Mouse (Mus musculus) erythroblast, adult 5-6 weeks (primary cell): ENCODE data around the gene Igfbp4. TPM values are rescaled to one million over a fixed set of nuclear protein-coding genes. Genes with fewer than 3 reads are reported as not detected.

Experiments used
- ATAC-seq: replicated peaks from 2 replicates; pipeline ENCODE4 v1.8.0; 2016; ENCODE audit warnings: moderate number of reproducible peaks, mild to moderate bottlenecking, moderate TSS enrichment, inconsistent platforms; ENCODE audit not compliant: poor library complexity, low FRiP score, severe bottlenecking
- total RNA-seq, 2 experiments: library from RNA; stranded (forward) in 1 of 2; stranded (reverse) in 1 of 2; fragments of 150-400 nt in 1 of 2; fragments of 200-764, 138-1000 nt in 1 of 2; gene quantifications; 2 replicates each; pipeline versions ENCODE4 v1.2.3 to v1.2.4; 2015 to 2017; ENCODE audit warnings: low replicate concordance in 2 of 2

Gene Igfbp4
- total RNA-seq, 2 experiments from 2014 or later, result 10.8 to 41.5 TPM

DNA sequence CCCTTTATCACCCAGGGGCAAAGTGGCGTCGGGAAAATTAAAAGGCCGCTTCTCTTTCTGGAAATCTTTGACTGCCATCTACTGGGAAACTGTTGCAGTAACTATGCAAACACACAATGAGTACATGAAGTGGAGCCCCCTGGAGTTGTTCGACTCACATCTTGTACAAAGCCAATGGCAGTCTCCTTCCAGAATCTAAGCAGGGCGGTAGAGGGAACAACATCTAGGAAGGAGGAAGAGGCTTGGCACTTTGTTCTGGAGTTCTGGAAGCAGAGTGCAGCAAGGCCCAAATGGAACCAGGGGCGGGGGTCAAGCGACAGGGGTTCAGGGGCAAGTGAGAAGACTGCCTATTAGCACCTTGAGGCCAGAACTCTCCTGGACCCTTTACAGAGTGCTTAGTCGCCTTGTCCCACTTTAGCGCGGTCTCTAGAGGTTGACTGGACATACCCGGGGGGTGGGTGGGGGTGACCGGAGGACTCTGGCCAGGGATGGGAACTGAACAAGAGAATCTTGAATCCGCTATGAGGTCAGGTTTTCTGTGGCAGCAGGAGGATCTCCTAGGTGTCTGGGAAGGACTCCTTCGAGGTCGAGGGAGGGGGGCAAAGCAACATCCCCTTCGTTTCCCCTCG, 584 bp upstream of the Igfbp4 start:
- no peak for ATAC-seq

- ATAC-seq, result no peak
Measured at GRCm38 (mm10) chr11:99041841-99042780, 1.1 kb downstream of the Igfbp4 start.

DNA sequence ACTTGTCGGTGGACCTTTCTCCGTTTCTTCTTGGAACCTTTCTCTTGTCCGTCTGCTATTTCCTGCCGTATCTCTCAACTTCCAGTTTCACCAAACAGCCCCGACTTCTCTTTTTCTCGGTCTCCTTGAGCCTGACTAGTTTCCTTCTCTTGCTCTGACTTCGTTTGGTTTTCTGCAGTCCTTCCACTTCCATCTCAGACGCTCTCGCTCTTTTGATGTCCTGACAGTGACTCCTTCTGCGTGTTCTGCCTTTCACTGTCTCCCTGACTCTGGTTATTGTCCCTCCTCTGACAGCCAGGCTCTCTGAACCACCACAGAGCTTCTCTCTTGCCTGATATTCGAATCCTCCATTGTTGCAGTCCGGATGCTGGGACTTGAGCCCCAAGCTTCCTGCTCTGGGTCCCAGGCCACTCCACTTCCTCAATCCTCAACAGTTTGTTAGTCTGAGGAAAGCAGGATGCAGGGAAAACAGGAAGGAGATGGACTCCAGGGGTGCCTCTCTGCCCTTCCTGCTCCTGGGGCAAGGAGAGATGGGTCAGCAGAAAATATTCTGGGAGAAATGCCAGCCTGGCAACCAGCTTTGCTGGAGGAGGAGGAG, 1.9 kb downstream of the Igfbp4 start:
- no peak for ATAC-seq

GRCm38 (mm10) chr11:99043632-99044031, 2.6 kb downstream of the Igfbp4 start:
- no peak for ATAC-seq

- no peak for ATAC-seq
Measured at GRCm38 (mm10) chr11:99044306-99044705, 3.3 kb downstream of the Igfbp4 start.

DNA sequence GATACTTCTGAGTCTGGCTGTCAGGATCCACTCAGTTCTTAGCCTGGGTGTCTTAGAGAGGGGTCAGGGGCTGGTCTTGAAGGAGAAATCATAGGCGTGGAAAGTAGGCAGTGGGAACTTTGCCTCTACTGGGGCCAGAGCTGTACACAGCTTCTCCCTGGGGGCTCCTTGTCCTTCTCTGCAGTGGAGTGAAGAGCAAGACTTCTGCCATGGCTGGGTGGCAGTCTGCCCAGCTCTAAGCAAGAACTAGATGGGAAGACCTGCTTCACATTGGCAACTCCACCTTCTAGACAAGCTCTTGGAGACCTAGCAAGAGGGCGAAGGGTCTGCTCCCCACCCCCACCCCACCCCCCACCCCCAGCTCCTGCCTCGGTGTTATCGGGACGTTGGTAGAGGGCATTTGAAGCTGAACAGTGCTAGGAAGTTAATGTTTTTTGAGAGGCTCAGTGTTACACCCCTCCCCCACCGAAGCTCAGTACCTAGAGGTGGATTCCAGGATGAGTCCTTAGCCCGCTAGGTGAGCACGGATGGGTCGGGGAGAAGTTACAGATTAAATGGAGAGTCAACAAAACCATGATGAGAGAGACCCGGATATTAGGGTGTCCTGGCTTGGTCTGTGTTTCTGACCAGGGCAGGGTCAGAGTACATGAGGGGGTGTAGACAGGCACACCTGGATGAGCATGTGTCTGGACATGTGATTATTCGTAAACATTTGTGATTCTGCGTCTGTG, 4.3 kb downstream of the Igfbp4 start:
- ATAC-seq, result no peak

- ATAC-seq, result no peak
Measured at GRCm38 (mm10) chr11:99047120-99047519, 6.1 kb downstream of the Igfbp4 start.

- no peak for ATAC-seq
Measured at GRCm38 (mm10) chr11:99047643-99048042, 6.6 kb downstream of the Igfbp4 start.

DNA sequence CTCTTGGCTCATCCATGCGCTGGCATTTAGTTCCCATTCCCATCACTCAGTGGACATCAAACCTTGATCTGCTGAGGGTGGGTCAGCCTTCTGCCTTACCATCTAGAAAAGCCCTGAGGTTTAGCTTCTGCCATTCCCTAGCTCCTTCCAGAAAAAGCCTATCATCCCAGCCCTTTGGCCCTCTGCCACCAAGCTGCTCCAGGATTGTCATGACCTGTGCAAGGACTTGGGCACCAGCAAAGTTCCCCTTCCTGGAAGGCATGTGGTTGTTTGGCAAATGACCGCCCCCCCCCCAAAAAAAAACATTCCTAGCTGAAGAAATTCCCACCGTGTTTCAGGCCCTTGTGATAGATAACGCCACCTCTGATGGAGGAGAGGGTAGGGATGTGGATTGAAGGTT, 14.1 kb downstream of the Igfbp4 start:
- ATAC-seq, result no peak

DNA sequence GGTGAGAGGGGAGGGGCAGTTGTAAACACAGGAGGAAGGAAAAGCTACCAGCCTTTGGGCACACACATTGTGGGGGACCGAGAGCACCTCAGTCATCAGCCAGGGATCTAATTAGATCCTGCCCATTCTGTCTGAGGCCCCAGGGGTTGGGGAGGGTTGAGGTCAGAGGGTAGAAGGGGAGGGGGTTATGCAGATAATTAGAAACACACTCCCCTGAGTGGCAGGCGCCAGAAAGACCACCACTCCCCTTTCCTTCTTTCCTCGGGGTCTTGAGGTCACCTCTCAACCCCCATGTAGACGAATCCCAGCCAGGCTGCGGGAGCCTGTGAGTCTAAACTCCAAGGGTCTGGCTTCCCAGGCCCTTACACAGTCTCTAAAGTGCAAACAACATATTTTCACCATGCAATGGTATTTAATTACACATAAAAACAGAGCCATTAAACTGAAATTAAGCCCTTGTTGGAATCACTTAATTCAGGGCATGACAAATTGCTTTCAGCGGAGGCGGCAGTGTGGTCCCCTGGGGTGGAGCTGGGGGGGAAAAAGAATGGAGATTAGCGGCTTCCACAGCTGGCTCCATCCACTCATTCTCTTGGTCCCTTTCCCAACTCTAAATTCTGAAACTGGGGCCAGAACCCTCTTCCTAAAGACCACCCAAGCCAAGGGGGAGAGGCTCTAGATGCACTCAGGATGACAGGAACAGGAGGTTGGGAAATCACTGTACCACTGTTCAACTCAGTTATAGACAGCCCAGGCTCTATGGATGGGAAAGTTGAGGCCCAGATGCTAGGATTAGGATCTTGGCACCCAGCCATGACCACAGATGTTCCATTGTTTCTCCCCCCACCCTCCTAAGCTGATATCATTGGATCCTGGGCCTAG, 14.8 kb downstream of the Igfbp4 start:
- ATAC-seq, result no peak

- no peak for ATAC-seq
Measured at GRCm38 (mm10) chr11:99060435-99060834, 19.4 kb downstream of the Igfbp4 start.

- no peak for ATAC-seq
Measured at GRCm38 (mm10) chr11:99062661-99063060, 21.6 kb downstream of the Igfbp4 start.

DNA sequence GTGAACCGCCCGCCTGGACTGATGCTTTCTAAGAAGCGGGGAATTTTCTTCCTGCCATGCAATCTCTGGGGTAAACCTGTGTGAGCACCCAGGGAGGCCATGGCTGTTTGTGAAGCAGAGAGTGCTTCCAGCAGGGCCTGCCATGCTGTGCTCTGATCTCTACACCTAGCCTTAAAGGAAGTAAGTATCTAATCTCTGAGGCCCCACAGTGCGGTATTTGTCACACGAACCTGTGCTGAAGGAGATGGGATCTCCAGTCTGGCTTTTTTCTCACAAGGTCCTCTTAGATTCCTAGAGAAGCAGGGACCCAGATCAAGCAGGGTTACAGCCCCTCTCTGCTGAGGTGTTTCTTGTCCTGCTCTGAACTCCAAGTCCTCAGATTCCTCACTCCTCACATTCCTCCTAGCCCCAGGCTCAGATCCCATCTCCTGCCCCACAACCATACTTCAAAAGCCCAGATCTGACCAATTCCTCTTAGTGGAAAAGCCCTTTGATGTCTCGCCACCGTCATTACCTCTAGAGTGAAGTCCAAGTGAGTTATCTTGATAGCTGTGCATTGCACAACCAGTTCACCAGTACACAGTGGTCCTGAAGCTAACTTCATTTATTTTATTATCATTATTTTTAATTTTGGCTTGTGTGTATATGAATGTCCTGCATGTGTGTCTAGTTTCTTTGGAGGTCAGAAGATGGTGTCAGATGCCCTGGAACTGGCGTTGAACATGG, 22.5 kb downstream of the Igfbp4 start:
- no peak for ATAC-seq

DNA sequence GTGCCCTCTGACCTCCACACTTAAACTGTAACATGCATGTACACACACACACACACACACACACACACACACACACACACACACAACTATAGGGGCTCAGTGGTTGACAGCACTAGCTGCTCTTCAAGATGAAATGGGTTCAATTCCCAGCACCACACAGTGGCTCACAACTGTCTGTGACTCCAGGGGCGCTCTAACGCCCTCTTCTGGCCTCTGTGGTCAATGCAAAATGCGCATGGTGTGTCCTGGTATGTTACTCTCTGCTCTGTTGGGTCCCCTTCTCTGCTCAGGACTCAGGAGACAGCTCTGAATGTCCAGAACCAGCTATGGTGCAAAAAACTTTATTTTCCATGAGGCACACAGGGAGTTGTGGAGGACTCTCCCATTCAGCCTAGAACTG, 24.3 kb downstream of the Igfbp4 start:
- no peak for ATAC-seq

DNA sequence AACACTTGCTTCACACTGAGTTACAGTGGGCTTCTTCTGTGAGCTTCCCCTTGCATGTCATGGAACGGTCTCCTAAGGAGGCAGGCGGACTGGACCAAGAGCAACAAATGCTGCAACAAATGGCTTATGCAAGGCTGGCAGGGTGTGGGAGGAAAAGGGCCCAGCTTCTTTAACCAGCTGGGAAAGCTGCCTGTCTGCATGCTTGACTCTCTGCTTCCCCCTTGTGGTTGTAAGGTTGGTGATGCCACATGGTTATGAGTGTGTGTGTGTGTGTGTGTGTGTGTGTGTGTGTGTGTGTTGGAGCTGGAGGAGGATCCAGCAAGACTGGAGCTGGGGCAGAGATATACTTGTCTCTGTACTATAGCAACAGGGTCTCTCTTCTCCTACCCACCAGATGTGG, 24.9 kb downstream of the Igfbp4 start:
- 0 out of 2 replicates have a peak, but pooled peaks have one; percentile 44 for ATAC-seq

DNA sequence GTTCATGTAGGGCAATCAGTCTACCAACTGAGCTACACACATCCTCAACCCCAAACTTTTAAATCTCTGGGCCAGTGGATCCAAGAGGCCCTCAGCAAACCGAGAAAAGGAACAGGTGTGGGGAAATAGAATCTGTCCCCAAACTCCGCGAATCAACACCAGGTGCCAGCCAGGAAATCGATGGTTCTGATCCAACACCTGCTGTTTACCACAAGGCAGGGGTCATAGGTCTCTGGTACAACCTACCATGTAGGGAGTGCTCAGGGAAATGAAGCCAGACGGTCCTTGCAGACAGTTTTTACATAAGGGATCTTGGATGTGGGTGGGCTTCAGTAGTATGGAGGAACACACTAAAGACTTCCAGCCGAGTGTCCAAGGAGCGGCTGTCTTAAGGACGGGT, 26.5 kb downstream of the Igfbp4 start:
- no peak for ATAC-seq

- no peak for ATAC-seq
Measured at GRCm38 (mm10) chr11:99068455-99068854, 27.4 kb downstream of the Igfbp4 start.

GRCm38 (mm10) chr11:99071866-99072265, 30.8 kb downstream of the Igfbp4 start:
- ATAC-seq, result no peak

GRCm38 (mm10) chr11:99073781-99074180, 32.7 kb downstream of the Igfbp4 start:
- ATAC-seq, result no peak
